Mouse (Mus musculus): ENCODE data around the gene Ppih.
"Not testable (repeated sequence)": the region's sequence is repeated elsewhere in the genome, so short reads cannot be mapped to it uniquely, and the experiment has no call there.

The Ppih gene

DNA sequence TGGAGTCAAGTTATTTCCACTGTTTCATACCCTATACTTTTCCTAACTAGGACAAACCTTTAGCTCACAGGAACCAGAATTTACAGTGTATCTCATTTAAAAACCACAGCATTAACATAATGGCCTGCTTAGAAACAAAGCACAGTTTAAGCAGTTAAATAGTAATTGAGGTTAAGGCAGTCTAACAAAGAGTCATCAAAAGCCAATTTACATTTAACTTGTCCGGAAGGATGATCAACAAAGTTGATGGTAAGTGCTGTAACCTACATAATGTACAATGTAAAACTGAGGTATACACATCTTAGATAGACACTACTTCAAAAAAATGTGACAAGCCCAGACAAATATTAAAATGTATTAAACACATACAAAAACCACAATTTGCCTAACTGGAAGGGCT lies 28.4 kb downstream of the Ppih start:
- no peak for DNase-seq (ENCODE audit: low spot score)

DNA sequence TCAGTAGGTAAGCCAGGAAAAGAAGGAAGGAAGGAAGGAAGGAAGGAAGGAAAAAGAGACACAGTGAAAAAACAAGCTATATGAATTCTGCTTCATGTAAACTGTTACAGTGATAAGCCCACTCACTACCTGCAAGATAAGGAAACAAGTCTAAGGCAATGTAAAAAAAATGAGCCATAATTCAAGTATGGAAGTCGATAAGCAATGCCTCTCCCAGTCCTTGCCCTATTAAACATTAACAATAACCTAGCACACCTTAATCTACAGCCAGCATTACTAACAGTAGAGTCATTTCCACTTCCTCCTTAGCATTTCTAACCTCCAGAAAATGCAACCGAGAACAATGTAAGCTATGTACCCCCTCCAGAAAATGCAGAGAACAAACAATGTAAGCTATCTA lies 35.0 kb downstream of the Ppih start:
- DNase-seq (ENCODE audit: low spot score): no peak

- no peak for DNase-seq (ENCODE audit: low spot score)
These were observed 35.5 kb downstream of the Ppih start for GRCm38 (mm10) chr4:119284861-119285260.

DNA sequence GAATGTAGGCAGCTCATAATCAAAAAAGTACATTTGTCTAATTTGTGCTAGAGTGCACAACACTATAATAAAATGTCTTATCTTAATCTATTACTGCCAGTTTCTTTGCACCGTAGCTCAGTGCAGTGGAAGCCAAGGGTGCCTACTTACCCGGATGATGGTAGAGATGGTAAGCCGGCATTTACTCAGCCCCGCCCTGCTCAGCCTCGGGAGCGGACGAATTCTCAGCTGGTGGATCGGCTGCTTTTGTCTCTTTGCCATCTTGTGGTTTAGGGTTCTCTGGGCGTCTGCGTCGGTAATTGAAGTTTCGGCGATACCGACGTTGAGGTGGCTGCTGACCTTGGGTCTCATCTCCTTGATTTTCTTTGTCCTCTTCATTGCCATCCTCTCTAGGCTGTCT lies 41.6 kb downstream of the Ppih start:
- DNase-seq (ENCODE audit: low spot score): not testable (repeated sequence)

DNA sequence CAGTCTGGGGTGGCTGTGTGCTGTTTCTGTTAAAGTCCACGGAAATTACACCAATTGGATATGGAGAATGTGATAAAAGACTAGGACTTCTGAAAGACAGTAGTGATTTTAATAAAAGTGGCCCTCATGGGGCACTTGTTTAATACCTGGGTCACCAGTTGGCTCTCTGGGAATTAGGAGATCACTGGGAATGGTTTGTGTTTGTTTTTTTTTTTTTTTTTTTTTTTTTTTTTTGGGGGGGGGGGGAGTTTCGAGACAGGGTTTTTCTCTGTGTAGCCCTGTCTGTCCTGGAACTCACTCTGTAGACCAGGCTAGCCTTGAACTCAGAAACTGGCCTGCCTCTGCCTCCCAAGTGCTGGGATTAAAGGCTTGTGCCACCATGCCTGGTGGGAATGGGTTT lies 44.6 kb downstream of the Ppih start:
- DNase-seq (ENCODE audit: low spot score): no peak

DNA sequence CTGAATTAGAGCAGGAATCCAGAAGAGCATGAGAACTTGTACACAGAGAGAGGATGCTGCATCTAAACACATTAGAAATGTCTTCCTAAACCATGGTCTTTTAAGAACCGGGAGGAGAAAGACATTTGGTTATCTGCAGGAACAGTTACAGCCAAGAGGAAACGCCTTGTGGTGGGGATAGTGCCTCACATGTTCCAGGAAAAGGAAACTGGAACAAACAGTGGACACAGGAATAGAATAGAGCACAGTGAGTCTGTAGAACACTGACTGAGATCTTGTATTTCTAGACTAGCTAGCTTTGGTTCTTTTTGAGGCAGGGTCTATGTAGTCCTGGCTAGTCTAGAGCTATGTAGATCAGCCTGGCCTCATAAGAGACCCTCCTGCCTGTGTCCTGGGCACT lies 45.1 kb downstream of the Ppih start:
- no peak for DNase-seq (ENCODE audit: low spot score)

DNA sequence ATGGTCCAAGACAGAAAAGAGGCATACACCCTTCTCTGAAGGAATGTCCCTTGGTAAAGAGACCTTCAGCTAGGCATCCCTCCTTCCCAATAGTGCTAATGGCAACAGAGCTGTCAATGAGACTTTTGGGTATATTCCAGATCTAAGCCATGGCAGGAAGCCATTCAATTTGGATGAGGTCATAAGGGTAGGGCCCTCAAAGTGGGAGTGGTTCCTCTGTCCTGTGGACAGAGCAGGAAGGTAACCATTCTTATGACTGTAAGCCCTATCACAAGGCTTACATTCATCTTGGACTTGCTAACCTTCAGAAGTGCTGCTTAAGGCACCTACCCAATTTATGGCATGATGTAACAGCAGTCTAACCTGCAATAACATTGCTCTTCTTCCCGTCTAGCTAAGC lies 45.7 kb downstream of the Ppih start:
- no peak for DNase-seq (ENCODE audit: low spot score)

GRCm38 (mm10) chr4:119266606-119267005 lies 53.7 kb downstream of the Ppih start:
- no peak for DNase-seq (ENCODE audit: low spot score)

DNA sequence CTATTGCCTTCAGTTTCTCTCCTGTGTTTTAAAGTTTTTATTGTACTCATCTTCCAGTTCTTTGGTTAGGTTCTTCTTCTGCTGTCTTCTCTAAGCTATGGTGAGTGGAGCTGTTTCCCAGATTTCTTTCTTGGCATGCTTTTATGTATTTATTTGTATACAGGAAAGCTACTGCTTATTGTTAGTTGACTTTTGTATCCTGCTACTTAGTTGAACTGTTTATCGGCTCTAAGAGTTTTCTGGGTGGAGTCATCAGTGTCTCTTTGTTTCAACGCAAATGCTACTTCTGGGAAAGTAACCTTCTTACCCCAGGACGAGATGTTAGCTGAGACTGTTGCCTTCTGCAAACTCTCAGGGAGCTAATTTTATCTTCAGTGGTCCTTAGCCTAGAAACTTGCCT lies 56.9 kb downstream of the Ppih start:
- DNase-seq (ENCODE audit: low spot score): no peak

DNA sequence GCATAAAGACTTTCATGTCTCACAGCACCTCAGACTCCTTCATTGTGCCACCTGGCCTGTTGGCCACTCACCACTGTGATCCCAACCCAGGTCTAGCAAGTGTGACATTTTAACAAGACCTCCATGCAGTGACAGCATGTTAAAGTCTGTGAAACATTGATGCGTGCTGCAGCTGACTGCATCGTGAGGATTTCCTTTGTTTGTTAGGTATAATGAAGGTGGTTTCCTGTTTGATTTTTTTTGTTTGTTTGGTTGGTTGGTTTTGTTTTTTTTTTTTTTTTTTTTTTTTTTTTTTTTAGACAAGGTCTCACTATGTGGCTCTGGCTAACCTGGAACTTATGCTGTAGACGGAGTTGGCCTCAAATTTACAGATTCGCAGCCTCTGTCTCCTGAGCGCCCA lies 57.9 kb downstream of the Ppih start:
- DNase-seq (ENCODE audit: low spot score): no peak

DNA sequence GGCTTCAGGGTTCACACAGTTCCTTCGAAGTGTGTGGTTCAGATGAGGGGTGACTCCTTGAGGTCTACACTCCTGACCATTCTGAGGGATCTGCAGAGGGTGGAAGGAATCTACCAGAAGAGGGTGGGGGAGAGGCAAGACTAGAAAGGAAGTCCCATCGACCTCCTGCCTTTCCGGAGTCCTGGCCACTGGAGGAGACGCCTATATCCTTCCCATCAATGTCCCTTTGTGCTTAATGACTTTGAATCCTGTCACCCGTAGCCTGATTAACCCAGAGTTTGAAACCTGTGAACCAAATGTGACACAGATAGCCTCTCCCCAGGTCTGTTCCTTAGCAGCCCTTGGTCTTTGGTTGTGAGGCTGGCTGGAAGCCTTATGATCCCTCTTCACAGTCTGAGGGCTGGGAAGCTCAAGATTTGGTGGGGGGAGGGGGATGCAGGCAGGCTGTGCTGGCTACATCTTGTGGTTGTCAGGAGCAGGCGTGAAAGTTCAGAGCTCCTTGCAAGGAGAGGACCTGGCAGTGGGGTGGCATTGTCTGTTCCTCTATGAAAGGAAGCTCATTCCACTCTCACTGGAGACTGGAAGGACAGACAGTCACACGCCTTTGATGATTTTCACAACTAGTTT lies 59.1 kb downstream of the Ppih start:
- no peak for DNase-seq (ENCODE audit: low spot score)

- DNase-seq (ENCODE audit: low spot score): no peak
These were observed 60.7 kb downstream of the Ppih start for GRCm38 (mm10) chr4:119259344-119260254.

DNA sequence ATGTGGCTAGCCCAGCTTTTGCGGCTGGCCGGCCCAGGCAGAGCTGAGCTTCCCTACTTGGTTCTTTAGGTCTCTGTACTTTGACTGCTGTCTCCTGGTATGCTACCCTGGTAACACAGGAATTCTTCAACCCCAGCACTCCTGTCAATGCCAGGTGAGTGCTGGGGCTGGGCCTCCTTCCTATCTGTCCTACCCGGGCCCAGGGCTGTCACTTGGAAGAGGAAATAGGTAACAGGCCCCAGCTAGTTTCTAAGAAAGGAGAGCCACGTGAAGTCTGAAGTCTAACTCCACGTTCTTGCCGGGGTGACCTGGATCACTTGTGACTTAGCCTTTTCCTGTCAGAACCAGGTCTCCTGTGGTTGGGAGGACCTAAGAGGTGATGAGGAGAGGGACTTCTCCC lies 63.3 kb downstream of the Ppih start:
- no peak for DNase-seq (ENCODE audit: low spot score)

- no peak for DNase-seq (ENCODE audit: low spot score)
These were observed 65.0 kb downstream of the Ppih start, which contains the start of gene Cldn19 for GRCm38 (mm10) chr4:119255351-119255750. TSS of gene Cldn19 (plus strand) at chr4:119255414.

DNA sequence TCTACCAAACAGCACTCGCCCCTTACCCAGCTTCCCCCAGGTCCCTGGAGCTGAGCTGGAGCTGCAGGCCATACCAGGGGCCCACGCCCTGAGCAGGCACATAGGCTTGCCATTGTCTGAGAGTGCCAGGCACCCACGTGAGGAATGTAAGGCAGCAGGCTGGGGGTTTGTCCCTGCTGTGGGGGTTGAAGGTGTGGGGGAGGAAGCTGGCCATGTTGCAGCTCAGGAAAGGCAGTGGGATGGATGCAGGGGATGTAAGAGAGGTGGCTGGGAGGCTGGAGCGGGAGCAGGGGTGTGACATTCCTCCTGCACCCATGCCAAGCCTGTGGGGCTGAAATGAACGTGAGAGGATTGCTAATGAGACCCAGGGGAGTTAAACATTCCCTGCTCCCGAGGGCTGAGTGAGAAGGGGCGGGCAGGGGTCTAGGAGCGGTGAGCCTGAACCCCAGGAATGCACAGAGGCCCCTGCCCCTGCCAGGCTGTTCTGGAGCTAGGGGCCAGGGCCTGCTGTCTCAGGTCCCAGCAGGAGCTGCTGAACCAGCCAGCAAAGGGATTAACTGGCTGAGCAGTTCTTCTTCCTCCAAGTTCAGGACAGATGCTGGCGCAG lies 66.2 kb downstream of the Ppih start:
- no peak for DNase-seq (ENCODE audit: low spot score)

GRCm38 (mm10) chr4:119252025-119252808 lies 68.1 kb downstream of the Ppih start:
- DNase-seq (ENCODE audit: low spot score): no peak

Measured in left cerebral cortex, adult 11 months (tissue).